Mouse (Mus musculus) G1E (cell line): ENCODE data around the gene A630001G21Rik.

ENCODE experiments used
- CTCF ChIP-seq: IDR thresholded peaks from 2 replicates; pipeline ENCODE4 v1.5.1; 2012; ENCODE audit warnings: low read depth, low read length, inconsistent platforms, mixed read lengths
- GATA1 ChIP-seq: IDR thresholded peaks from 2 replicates; pipeline ENCODE4 v1.6.1; 2012; ENCODE audit warnings: borderline replicate concordance, low read length, inconsistent platforms, mixed read lengths
- GATA2 ChIP-seq: IDR thresholded peaks from 2 replicates; pipeline ENCODE4 v1.6.1; 2012; ENCODE audit warnings: low read depth, low read length, inconsistent platforms, borderline replicate concordance
- POLR2AphosphoS5 ChIP-seq: IDR thresholded peaks from 2 replicates; pipeline ENCODE4 v1.6.1; 2012; ENCODE audit warnings: low read depth, low read length, inconsistent platforms; ENCODE audit not compliant: insufficient replicate concordance
- TAL1 ChIP-seq: conservative IDR thresholded peaks from 2 replicates; pipeline ENCODE4 v1.6.1; 2012; ENCODE audit warnings: low read depth, low read length, inconsistent platforms, mixed read lengths

DNA sequence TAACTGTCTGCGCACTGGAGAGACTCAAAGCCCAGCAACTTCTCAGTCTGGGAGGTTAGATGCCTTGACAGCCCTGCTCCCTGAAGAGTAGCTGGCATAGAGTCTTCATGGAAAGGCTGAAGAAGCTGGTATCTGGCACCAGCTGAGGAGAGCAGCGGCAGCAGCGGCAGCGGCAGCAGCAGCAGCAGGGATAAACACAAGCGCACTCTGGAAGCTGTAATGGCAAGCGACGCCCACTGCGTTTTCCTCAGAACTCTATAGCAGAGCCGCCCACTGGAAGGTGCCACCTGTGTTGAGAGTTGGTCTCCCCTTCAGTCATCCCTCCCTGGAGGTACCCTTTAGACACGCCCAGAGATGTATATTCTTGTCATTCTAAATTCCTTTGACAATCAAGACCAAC lies 2.3 kb downstream of the A630001G21Rik start:
- TF ChIP-seq TAL1, result no peak
- TF ChIP-seq CTCF, result no peak
- no peak for TF ChIP-seq POLR2AphosphoS5
- no peak for TF ChIP-seq GATA1
- TF ChIP-seq GATA2, result no peak
